Mouse (Mus musculus) lung, adult 2 months (tissue): Measurements from ENCODE around the gene Iyd. TPM values are rescaled to one million over a fixed set of nuclear protein-coding genes. Genes with fewer than 3 reads are reported as not detected.

Experiments used
- DNase-seq: peaks from one replicate; pipeline ENCODE4 v3.0.0; 2022
- H3K4me1 ChIP-seq: fragments of 200-500 bp; 2 replicates; pipeline ENCODE4 v1.6.1; 2011; ENCODE audit warnings: low read length; ENCODE audit not compliant: control insufficient read depth, insufficient read depth
- H3K4me3 ChIP-seq: fragments of 200-500 bp; replicated peaks from 2 replicates; pipeline ENCODE3; 2011; ENCODE audit warnings: low read depth, mild to moderate bottlenecking, control low read depth, low read length; ENCODE audit errors: extremely low read depth
- CTCF ChIP-seq: fragments of 200-500 bp; IDR thresholded peaks from 2 replicates; pipeline ENCODE4 v1.5.1; 2011; ENCODE audit warnings: mild to moderate bottlenecking, low read length, control low read depth; ENCODE audit not compliant: insufficient read depth
- POLR2A ChIP-seq: fragments of 200-500 bp; IDR thresholded peaks from 2 replicates; pipeline ENCODE4 v1.6.1; 2011; ENCODE audit warnings: low read depth, mild to moderate bottlenecking, control low read depth, low read length, borderline replicate concordance; ENCODE audit errors: extremely low read depth
- WGBS: fragments of 180-500 bp; shearing (Covaris S2); methylation state at CpG from one replicate; pipeline ENCODE4 v1.1.7; 2018; 5-methylcytosine and 5-hydroxymethylcytosine counted together
- polyA plus RNA-seq: library from polyadenylated mRNA; depleted of rRNA; stranded (reverse); fragments of >200 nt; gene quantifications from 2 replicates; pipeline ENCODE4 v1.2.3, GENCODE M21; 2012

The Iyd gene
- polyA plus RNA-seq, 1 experiment, result 2.8 TPM

GRCm38 (mm10) chr10:3534445-3534844 is 5.6 kb upstream of the Iyd start:
- WGBS, result 4% methylated on average over 7 of the region's 7 CpGs
- DNase-seq, result peak; percentile 40
- no peak for TF ChIP-seq POLR2A
- TF ChIP-seq CTCF, result no peak
- H3K4me3 ChIP-seq, result no peak overlapping the region
- no peaks in the 10 kb centered on the region for H3K4me1 ChIP-seq

DNA sequence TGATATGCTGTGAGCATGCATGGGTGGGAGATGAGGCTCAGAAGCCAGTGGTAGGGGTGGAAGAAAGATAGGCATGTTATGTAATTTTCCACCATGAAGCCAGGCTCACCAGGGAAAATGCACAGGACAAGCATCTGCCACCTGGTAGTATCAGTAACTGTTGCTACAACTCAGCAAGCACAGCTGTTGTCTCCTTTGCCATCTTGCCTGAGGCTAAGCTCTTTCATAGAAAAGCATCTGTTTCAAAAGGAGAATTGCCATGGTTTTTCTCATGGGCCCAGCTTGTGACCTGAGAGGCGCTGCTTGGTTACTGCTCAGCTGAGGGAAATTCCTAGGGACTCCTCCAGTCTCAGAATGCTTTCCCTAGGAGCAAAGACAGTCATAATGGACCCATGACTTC is 3.7 kb upstream of the Iyd start:
- WGBS, result 90% methylated on average over 1 of the region's 1 CpGs
- H3K4me1 ChIP-seq, result no peaks in the 10 kb centered on the region
- TF ChIP-seq POLR2A (no peak), CTCF (no peak)
- H3K4me3 ChIP-seq, result no peak overlapping the region
- no peak for DNase-seq

DNA sequence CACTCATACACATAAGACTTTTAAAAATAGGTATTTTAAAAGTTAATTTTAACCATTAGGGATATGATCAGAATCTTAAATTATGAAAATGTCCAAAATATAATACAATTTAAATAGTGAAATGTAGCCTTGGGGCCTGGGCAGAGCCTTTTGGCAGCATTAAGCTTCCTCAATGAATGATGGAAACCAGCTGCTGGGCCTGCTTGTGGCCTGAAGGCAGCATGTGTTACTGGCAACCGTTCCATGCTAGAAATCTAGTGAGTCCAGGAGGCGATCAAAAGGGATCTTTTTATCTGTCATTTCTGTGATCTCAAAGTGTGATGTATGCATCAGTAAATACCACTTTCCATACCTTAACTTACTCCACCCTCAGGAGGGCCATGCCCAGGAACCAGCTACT is 9.3 kb downstream of the Iyd start:
- TF ChIP-seq CTCF (no peak), POLR2A (no peak)
- Histone ChIP-seq H3K4me3 (no peak overlapping the region), H3K4me1 (no peaks in the 10 kb centered on the region)
- 70% methylated on average over 2 of the region's 2 CpGs for WGBS
- no peak for DNase-seq

DNA sequence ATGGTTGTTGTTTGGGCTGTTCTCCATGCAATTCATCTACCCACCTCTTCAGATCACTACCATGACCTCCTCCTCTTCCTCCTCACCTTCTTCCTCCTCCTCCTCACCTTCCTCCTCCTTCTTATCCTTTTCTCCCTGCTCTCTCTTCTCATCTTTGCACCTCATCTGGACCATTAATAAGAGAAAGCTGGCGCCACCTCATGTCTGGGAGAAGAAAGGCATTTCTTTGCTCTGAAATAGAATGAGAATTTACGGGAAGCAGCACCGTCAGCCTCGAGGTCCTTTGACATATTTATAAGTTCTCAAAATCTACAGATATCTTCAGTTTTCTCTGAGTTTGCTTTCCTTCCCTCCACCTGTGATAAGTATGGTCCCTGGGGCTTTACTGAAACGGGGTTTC is 15.1 kb downstream of the Iyd start:
- DNase-seq, result no peak
- TF ChIP-seq POLR2A (no peak), CTCF (no peak)
- WGBS, result 49% methylated on average over 5 of the region's 5 CpGs
- Histone ChIP-seq H3K4me3 (no peak overlapping the region), H3K4me1 (no peaks in the 10 kb centered on the region)

- DNase-seq, result no peak
- Histone ChIP-seq H3K4me1 (no peaks in the 10 kb centered on the region), H3K4me3 (no peak overlapping the region)
- 66% methylated on average over 3 of the region's 3 CpGs for WGBS
- TF ChIP-seq CTCF, result no peak
Observed at GRCm38 (mm10) chr10:3556538-3556937, 16.5 kb downstream of the Iyd start.

DNA sequence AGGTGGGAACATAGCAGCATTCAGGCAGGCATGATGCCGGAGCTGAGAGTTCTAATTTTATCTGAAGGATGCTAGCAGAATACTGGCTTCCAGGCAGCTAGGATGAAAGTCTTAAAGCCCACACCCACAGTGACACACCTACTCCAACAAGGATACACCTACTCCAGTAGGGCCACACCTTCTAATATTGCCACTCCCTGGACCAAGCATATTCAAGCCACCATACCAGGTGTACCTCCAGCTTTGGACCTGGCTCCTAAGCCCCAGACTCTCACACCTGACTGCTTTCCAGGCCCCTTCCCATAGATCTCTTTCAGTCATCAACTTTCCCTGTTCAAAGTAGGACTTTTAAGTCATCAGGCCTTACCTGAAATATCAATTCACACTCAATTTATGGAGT is 19.1 kb downstream of the Iyd start:
- H3K4me1 ChIP-seq, result no peaks in the 10 kb centered on the region
- H3K4me3 ChIP-seq, result no peak overlapping the region
- no peak for DNase-seq
- 100% methylated on average over 1 of the region's 1 CpGs for WGBS
- TF ChIP-seq CTCF, result no peak
- no peak for TF ChIP-seq POLR2A

DNA sequence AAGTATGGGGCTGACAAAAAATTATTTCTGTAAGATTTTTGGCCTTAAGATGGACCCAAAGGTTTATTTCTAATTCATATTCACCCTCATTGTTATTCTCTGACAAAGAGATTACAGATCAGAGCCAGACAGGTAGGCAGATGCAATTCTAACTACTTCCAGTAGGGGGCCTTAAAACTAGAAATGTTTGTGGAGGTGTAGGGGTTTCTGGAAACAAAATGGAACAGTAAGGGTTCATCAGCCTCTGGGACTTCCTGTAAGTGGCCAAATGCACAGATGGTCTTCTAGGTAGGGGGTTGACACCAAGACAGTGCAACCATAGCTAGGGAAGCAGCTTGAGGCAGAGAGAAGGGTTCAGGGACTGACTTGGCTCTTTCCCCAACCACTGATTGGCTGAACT is 22.1 kb downstream of the Iyd start:
- no peak for DNase-seq
- H3K4me1 ChIP-seq, result no peaks in the 10 kb centered on the region
- TF ChIP-seq CTCF (0 out of 2 replicates have a peak, but pooled peaks have one; percentile 7), POLR2A (no peak)

DNA sequence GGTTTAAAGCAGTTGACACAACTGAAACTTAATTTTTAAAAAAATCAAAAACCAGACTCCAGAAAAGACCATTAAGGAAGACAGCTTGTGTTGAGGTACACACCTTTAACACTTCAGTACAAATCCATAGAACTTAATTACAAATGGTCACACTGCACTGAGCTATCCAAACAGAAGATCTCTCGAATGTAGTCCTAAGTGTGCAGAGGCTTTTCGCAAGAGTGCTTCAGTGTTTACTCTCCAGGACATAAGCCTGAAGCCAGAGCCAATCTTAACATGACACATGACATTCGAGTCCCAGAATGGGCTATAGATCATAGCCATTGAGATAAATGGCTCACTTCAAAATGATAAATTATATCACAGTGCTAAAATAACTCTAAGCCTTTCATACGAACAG is 25.1 kb downstream of the Iyd start:
- TF ChIP-seq POLR2A, result no peak
- no peak for TF ChIP-seq CTCF
- Histone ChIP-seq H3K4me3 (no peak overlapping the region), H3K4me1 (no peaks in the 10 kb centered on the region)
- 43% methylated on average over 4 of the region's 4 CpGs for WGBS
- no peak for DNase-seq

More for the DNA sequence above, 22.1 kb downstream of the Iyd start:
- no peak overlapping the region for H3K4me3 ChIP-seq

DNA sequence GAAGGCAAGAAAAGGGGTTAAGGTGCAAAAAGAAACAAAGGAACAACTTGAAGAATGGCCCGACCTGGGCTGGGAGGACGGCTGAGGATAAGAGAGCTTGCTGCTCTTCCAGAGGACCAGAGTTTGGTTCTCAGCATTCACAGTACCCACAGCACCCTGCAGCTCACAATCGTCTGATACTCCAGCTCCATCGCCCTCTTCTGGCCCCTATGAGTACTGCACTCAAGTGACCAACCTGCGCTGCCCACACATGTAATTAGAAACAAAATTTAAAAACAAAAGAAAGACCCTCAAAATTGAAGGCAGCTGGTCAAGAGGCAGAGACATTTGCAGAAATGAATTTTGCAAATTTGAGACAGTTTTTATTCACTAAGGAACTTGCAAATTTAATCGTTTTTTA is 27.8 kb downstream of the Iyd start:
- no peaks in the 10 kb centered on the region; the same call in none of the 2 replicates for H3K4me1 ChIP-seq
- DNase-seq, result no peak
- TF ChIP-seq CTCF, result peak; percentile 41; the same call in 1 of the 2 replicates
- TF ChIP-seq POLR2A, result no peak
- no peak overlapping the region for H3K4me3 ChIP-seq
- 69% methylated on average over 6 of the region's 6 CpGs for WGBS

DNA sequence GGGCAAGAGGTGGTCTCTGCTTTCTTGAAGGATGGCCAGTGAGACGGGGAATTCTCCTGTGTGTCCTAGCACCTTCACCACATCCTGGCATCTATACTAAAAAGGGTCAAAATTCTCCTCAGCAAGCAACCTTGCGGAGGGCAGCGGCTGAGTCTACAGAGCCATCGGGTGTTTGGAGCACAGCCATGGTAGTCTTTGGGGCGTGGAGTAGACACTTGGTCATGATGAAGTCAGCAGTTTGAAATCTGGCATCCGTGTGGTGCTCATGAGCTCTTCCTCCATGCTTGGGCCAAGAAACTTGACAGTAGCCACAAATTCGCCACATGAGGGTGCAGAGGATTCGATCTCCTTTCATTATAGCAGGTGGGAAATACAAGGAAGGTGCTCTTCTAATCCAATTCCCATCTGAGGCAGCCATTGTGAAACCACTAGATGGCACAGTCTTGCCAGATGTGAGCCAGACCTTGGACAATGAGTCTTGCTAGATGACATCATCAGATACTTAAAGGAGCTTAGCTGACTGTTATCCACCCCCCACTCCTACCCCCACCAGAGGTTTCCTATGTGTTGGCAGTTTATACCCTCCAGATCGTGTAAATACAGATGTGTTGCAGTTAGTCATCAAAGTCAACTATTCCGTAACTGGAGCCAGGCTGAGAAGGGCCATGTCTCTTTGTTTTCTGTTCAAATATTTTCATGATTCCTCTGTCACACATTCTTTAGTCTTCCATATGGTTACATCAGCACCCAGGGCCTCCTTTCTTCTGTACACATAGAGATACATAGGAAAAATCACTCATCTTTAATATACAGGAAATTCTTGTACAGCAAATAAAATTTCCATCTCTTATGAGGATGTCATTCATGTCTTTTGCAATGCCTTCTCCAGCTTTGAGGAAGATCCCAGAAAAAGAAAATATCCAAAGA is 32.9 kb downstream of the Iyd start:
- Histone ChIP-seq H3K4me3 (no peak overlapping the region), H3K4me1 (peaks cover 2% of the 10 kb centered on the region)
- WGBS, result 44% methylated on average over 10 of the region's 10 CpGs
- TF ChIP-seq CTCF (peak; percentile 51), POLR2A (no peak)
- DNase-seq, result peak; percentile 16
